Mouse (Mus musculus) adipocyte (in vitro differentiated cells): ENCODE results near the gene Akap12.

Source experiments
- DNase-seq: peaks from one replicate; pipeline ENCODE4 v3.0.0-alpha.2; 2016; ENCODE audit warnings: low spot score

Akap12 gene

GRCm38 (mm10) chr10:4284781-4285180 is 18.6 kb downstream of the Akap12 start:
- no peak for DNase-seq

- DNase-seq = no peak
Measured at GRCm38 (mm10) chr10:4285752-4286151, 19.6 kb downstream of the Akap12 start.

DNA sequence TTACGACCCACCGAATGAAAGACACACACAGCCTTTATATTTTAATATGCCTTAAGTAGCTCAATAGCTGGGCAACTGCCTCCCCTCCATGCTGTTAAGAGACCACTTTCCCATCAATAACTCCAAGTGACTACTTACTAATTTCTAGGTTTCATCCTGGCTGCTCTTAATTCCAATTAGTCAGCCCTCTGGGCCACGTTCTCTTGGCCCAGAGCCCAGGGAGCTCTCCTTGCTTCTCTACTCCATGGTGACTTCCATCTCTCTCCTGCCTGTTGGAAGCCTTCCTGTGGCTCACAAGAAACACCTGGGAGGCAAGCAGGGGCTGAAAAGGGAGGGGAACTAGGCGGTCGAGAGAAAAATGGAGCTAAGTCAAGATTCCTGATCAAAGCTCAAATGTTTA is 23.0 kb downstream of the Akap12 start:
- DNase-seq = no peak

DNA sequence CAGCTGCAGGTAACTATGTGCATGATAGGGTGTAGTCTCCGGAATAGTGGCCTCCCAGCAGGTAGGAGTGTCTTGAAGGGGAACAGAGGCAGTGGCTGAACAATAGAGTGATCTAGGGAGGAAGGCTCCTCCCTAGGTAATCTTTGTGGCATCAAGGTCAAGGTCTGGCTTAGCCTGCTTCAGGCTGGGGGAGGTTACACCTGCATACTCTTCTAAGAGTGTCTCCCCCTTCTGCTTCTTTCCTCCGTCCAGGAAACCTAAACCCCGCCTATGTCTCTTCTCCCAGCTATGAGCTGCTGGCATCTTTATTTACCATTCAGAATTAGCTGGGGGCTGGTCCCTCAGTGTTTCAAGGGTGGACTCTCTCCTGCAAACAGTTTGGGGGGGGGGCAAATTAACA is 23.5 kb downstream of the Akap12 start:
- no peak for DNase-seq

- no peak for DNase-seq
Measured at GRCm38 (mm10) chr10:4290145-4290544, 24.0 kb downstream of the Akap12 start.

DNA sequence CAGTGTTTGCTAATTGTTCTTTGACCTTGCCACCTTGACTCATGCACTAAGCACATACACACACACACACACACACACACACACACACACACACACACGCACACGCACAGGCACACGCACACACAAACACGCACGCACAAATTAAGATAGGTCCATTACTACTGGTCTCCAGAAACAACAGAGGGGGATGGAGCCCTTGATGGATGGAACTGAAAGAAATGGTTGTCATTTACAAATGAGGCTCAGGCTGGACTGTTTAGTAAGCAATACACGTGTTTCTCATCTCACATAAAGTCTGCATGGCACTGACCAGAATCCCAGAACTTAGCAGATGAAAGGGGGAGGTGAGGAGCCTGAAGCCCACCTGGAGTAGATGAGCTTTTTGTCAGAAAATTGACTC is 24.4 kb downstream of the Akap12 start:
- DNase-seq = no peak

- DNase-seq = no peak
Measured at GRCm38 (mm10) chr10:4293418-4293817, 27.2 kb downstream of the Akap12 start.

DNA sequence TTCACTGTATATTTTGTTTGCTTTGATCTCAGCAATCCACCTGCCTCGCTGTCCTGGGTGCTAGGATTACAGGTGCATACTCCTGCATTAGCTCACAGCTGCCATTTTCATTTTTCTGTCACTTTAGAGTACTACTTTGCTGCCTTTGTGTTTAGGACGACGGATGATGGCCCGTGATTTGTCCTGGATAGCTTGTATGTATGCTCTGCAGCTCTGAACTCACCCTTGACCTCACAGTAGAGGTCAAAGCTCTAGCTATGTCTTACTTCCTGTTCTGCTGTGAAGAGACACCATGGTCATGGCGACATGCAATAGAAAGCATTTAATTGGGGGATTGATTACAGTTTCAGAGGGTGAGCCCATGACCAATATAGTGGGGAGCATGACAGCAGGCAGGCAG is 37.4 kb downstream of the Akap12 start:
- no peak for DNase-seq

DNA sequence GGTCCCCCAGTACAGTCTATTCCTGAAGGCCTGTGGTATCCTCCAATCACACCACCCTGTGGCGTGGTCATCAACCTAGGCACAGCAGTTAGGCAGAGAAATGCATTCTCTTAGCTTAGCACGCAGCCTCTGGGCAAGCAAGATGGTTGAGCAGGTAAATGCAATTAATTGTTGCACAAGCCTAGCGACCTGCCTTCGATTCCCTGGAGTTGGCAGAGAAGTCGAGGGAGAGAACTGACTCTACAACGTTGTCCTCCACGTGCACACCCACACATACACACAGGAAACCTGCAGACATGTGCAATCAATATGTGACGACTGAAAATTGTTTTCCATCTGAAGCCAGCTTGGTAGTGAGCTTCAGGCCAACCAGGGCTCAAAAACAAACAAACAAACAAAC is 57.7 kb downstream of the Akap12 start:
- no peak for DNase-seq

GRCm38 (mm10) chr10:4325562-4325961 is 59.4 kb downstream of the Akap12 start:
- DNase-seq = no peak

- DNase-seq = no peak
Measured at GRCm38 (mm10) chr10:4327716-4328115, 61.5 kb downstream of the Akap12 start.

- no peak for DNase-seq
Measured at GRCm38 (mm10) chr10:4332228-4332979, 66.2 kb downstream of the Akap12 start.

DNA sequence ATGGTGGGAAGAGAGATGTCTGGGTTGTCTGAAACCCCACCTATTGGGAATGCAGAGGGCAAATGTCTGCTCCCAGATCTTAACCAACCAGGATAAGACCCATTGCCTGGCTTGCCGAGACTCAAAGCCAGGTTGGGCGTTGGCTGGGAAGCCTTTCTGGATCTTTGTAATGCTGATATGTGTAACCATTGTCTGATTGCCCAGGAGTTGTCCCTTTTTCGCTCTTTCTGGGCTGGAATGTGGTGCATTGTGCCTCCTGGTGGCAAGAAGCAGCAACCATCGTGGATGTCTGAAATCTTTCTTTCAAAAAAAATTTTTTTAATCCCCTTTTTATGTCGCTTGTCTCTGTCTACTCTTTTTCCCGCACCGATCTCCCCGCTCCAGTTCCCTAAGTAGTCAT is 67.1 kb downstream of the Akap12 start:
- peak; percentile 80 for DNase-seq

DNA sequence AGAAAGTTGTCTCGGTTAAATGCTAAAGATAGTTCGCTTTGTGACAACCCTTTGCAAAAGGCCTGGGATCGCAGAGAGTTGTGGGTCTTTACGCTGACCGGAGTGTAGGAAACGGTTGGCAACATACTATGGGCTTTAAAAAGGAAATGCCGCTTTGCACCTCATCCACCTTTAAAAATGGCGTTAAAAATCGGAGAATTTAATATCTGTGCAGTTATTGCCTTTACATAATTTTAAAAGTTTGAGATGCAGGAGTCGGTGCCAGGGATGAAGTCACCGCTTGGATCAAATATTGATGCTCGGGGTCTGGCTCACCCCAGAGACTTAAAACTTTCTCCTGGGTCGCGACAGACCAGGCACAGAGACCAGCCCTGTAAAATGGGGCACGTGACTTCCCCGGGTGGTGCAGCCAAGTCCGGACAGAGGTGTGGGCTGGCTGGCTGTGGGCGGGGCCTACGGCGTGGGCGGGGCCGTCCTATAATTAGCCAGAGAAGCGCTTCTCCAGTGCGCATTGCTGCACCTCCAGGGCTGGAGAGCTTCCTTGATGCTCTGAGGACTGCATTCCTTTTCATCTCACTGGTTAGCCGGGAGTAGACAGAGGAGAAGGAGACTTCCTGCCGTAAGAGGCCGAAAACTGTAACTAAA is 68.0 kb downstream of the Akap12 start:
- DNase-seq = peak; percentile 89

DNA sequence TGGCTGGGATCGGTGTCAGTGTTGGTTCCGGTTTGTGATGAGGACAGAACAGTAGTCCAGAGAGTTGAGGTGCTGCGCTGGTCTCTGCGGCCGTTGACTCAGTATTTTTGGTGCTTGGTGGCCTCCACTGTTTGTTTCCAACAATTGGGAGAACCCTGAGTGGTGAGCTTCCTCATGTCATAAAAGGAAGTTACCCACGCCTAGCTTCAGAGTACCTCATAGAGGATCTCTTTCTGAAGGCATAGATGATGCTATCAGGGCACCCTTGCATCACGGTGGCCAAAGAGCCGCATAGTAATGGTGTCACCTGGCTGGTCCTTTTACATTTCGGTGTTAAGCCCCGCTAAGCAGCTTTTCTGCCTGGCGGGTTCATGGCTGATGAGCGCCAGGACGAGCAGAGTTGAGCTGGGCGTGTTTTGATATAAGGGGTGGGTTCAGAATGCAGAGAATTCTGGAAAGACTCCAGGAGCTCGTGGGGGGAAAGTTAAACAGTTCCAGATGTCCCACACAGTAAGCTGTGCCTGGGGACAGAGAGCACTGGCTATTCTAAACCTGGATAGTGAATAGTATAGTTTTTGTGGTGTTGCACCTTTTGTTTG is 72.8 kb downstream of the Akap12 start:
- peak; percentile 72 for DNase-seq

- peak; percentile 77 for DNase-seq
Measured at GRCm38 (mm10) chr10:4341430-4341829, 75.2 kb downstream of the Akap12 start.

DNA sequence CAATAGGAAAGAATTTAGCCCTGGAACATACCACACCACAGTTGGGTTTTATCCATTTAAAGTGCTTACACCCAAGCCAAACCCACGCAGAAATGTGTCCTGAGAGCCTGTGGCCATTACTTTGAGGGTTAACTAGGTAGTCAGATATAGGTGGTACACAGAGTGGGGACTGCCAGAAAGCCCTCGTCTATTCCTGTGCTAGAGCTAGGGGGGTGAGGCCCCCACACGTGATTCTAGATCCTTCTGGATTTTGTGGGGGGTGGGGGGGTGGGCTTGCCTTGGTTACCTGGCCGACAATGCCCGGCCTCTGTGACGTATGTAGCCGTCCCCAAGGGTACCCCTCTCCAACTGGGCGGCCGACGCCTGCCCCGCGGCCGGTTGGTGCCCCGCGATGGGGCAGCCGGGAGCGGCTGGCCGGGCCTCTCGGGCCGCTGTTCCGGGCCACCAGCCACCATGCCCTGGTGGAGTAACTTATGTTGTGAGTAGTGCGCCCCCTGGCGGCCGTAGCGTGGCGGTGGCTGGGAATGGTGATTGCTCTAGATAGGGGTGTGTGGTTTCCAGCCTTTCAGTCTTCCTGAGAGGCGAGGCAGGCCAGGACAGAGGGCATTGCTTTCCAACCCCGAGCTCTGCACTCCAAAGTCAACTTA is 80.4 kb downstream of the Akap12 start:
- DNase-seq = peak; percentile 46

GRCm38 (mm10) chr10:4347136-4347492 is 80.9 kb downstream of the Akap12 start:
- no peak for DNase-seq

DNA sequence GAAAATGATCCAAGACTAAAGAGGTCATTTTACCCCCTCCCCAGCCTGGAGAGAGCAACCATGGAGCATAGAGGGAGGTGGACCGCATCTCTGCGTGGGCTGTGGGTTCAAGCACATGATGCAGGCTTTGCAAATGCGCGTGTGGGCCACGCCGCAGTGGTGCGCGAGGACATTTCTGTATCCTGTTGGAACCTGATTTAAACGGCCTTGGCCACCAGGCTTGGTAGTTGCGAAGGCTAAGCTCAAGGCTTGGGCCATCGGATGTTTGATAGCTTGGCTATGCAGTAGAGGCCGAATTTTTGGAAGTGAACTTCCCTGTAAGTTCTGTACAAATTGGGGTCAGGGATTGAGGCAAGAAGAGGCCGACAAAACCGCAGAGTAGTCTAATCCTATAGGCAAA is 81.4 kb downstream of the Akap12 start:
- no peak for DNase-seq

GRCm38 (mm10) chr10:4354371-4355260 is 88.4 kb downstream of the Akap12 start:
- no peak for DNase-seq

DNA sequence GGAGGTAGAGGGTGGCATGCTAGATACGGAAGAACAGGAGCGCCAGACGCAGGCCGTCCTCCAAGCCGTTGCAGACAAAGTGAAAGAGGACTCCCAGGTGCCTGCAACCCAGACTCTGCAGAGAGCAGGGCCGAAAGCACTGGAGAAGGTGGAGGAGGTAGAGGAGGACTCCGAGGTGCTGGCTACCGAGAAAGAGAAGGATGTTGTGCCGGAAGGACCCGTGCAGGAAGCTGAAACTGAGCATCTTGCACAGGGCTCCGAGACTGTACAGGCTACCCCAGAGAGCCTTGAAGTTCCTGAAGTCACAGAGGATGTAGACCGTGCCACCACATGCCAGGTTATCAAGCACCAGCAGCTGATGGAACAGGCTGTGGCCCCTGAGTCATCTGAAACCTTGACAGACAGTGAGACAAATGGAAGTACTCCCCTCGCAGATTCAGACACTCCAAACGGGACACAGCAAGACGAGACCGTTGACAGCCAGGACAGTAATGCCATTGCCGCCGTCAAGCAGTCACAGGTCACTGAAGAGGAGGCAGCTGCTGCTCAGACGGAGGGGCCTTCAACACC is 89.8 kb downstream of the Akap12 start:
- DNase-seq = no peak

- DNase-seq = no peak
Measured at GRCm38 (mm10) chr10:4356640-4357039, 90.5 kb downstream of the Akap12 start.
